Mouse (Mus musculus) CH12.LX (cell line): ENCODE results near the gene Natd1. TPM values are rescaled to one million over a fixed set of nuclear protein-coding genes. Genes with fewer than 3 reads are reported as not detected.
A peak's percentile ranks its signal among the peaks of the same experiment; 100 is the strongest.

Source experiments
- DNase-seq: peaks from one replicate; pipeline ENCODE4 v3.0.0-alpha.2; 2013; ENCODE audit errors: extremely low read depth
- H3K27ac ChIP-seq: 2 replicates; pipeline ENCODE4 v1.5.1; 2012; ENCODE audit warnings: low read depth, mild to moderate bottlenecking, control low read depth, moderate library complexity; ENCODE audit not compliant: insufficient read depth
- H3K27me3 ChIP-seq: replicated peaks from 2 replicates; pipeline ENCODE3; 2012; ENCODE audit warnings: inconsistent platforms
- H3K36me3 ChIP-seq, 2 experiments: replicated peaks in 1 of 2; 2 replicates each; pipeline versions ENCODE3 to v1.6.1; 2012; ENCODE audit warnings: inconsistent platforms in 1 of 2, low read length in 1 of 2, mild to moderate bottlenecking in 1 of 2, mixed read lengths in 1 of 2, moderate library complexity in 1 of 2; ENCODE audit not compliant: control insufficient read depth in 1 of 2, insufficient read depth in 1 of 2
- H3K4me1 ChIP-seq, 2 experiments: 2 replicates each; pipeline ENCODE4 v1.6.1; 2012; ENCODE audit warnings: inconsistent platforms in 1 of 2, moderate library complexity in 1 of 2; ENCODE audit not compliant: insufficient read depth in 2 of 2, control insufficient read depth in 1 of 2
- H3K4me2 ChIP-seq: 2 replicates; pipeline ENCODE4 v1.6.1; 2012; ENCODE audit warnings: low read depth, mild to moderate bottlenecking, control low read depth; ENCODE audit not compliant: poor library complexity, insufficient read depth, severe bottlenecking
- H3K4me3 ChIP-seq, 3 experiments: fragments of 150-350 bp in 1 of 3; sonication (generic) in 1 of 3; replicated peaks in 1 of 3; 2 replicates each; pipeline versions ENCODE3 to v1.5.1; 2011 to 2012; ENCODE audit warnings: low read depth in 2 of 3, low read length in 2 of 3, mild to moderate bottlenecking in 2 of 3, moderate library complexity in 2 of 3, control low read depth in 1 of 3, improper control_type of control experiment in 1 of 3, inconsistent platforms in 1 of 3, mixed read lengths in 1 of 3; ENCODE audit not compliant: poor library complexity in 1 of 3
- H3K79me2 ChIP-seq: replicated peaks from 2 replicates; pipeline ENCODE4 v1.6.1; 2012; ENCODE audit warnings: mild to moderate bottlenecking, moderate library complexity; ENCODE audit not compliant: control insufficient read depth, poor library complexity, insufficient read depth, severe bottlenecking; ENCODE audit errors: extremely low read depth
- H3K9ac ChIP-seq: 2 replicates; pipeline ENCODE4 v1.6.1; 2012; ENCODE audit warnings: low read depth, mild to moderate bottlenecking, control low read depth, moderate library complexity; ENCODE audit not compliant: insufficient read depth
- H3K9me3 ChIP-seq: replicated peaks from 2 replicates; pipeline ENCODE3; 2012; ENCODE audit warnings: low read length, inconsistent platforms, mixed read lengths
- BHLHE40 ChIP-seq: IDR thresholded peaks from 2 replicates; pipeline ENCODE4 v1.6.1; 2011; ENCODE audit warnings: mild to moderate bottlenecking, low read depth, low read length, improper control_type of control experiment
- CHD2 ChIP-seq: IDR thresholded peaks from 2 replicates; pipeline ENCODE4 v1.6.1; 2011; ENCODE audit warnings: low read length, improper control_type of control experiment
- ELF1 ChIP-seq: IDR thresholded peaks from 2 replicates; pipeline ENCODE4 v1.6.1; 2014; ENCODE audit warnings: low read depth, mild to moderate bottlenecking, inconsistent platforms, low read length, improper control_type of control experiment
- ETS1 ChIP-seq: conservative IDR thresholded peaks from 2 replicates; pipeline ENCODE4 v1.6.1; 2012; ENCODE audit warnings: low read depth, mild to moderate bottlenecking, inconsistent platforms, low read length, improper control_type of control experiment, moderate library complexity
- IRF4 ChIP-seq: IDR thresholded peaks from 2 replicates; pipeline ENCODE4 v1.6.1; 2014; ENCODE audit warnings: low read depth, mild to moderate bottlenecking, inconsistent platforms, low read length, improper control_type of control experiment
- KAT2A ChIP-seq: IDR thresholded peaks from 2 replicates; pipeline ENCODE4 v1.6.1; 2012; ENCODE audit warnings: low read length, improper control_type of control experiment, inconsistent platforms; ENCODE audit not compliant: insufficient replicate concordance
- MAFK ChIP-seq: IDR thresholded peaks from 2 replicates; pipeline ENCODE4 v1.6.1; 2011; ENCODE audit warnings: low read length, improper control_type of control experiment; ENCODE audit not compliant: insufficient replicate concordance
- MAZ ChIP-seq: IDR thresholded peaks from 2 replicates; pipeline ENCODE4 v1.6.1; 2012; ENCODE audit warnings: low read depth, mild to moderate bottlenecking, inconsistent platforms, low read length, improper control_type of control experiment, moderate library complexity
- MEF2A ChIP-seq: IDR thresholded peaks from 2 replicates; pipeline ENCODE4 v1.6.1; 2014; ENCODE audit warnings: low read depth, mild to moderate bottlenecking, inconsistent platforms, low read length, improper control_type of control experiment, borderline replicate concordance
- MXI1 ChIP-seq: IDR thresholded peaks from 2 replicates; pipeline ENCODE4 v1.6.1; 2011; ENCODE audit warnings: mild to moderate bottlenecking, low read depth, low read length, improper control_type of control experiment
- MYC ChIP-seq: IDR thresholded peaks from 2 replicates; pipeline ENCODE4 v1.6.1; 2011; ENCODE audit warnings: low read depth, mild to moderate bottlenecking, improper control_type of control experiment, low read length
- PAX5 ChIP-seq: IDR thresholded peaks from 2 replicates; pipeline ENCODE4 v1.6.1; 2012; ENCODE audit warnings: low read length, inconsistent platforms, mixed read lengths
- SIN3A ChIP-seq: IDR thresholded peaks from 2 replicates; pipeline ENCODE4 v1.6.1; 2012; ENCODE audit warnings: low read length, improper control_type of control experiment, inconsistent platforms
- SMC3 ChIP-seq: IDR thresholded peaks from 2 replicates; pipeline ENCODE4 v1.6.1; 2011; ENCODE audit warnings: low read depth, low read length, improper control_type of control experiment
- UBTF ChIP-seq: IDR thresholded peaks from 2 replicates; pipeline ENCODE4 v1.6.1; 2012; ENCODE audit warnings: low read depth, mild to moderate bottlenecking, inconsistent platforms, low read length, improper control_type of control experiment, moderate library complexity
- ZC3H11A ChIP-seq: IDR thresholded peaks from 2 replicates; pipeline ENCODE4 v1.6.1; 2012; ENCODE audit warnings: low read depth, mild to moderate bottlenecking, inconsistent platforms, low read length, improper control_type of control experiment
- ZNF384 ChIP-seq: IDR thresholded peaks from 2 replicates; pipeline ENCODE4 v1.6.1; 2012; ENCODE audit warnings: low read depth, low read length, improper control_type of control experiment, inconsistent platforms
- dilution Hi-C: fragments of 300-500 bp; cut with MboI; formaldehyde crosslinking; loops from 2 replicates; pipeline ENCODE4 v1.14.3; 2020; ENCODE audit warnings: low sequenced_read_pairs; ENCODE audit not compliant: extremely low pct_unique_long_range_greater_than_20kb, extremely low pct_ligation_motif_present
- in situ Hi-C: fragments of 300-500 bp; cut with MboI; formaldehyde crosslinking; loops from 3 replicates; pipeline ENCODE4 v1.14.3; 2019; ENCODE audit warnings: low sequenced_read_pairs, low pct_ligation_motif_present, low pct_unique_long_range_greater_than_20kb, mixed read lengths
- polyA plus RNA-seq: library from polyadenylated mRNA; unstranded; fragments of >175 nt; gene quantifications from 2 replicates; pipeline ENCODE4 v1.2.1, GENCODE M21; 2012; ENCODE audit warnings: low read depth; ENCODE audit not compliant: insufficient read length
- total RNA-seq, 2 experiments: library from RNA; depleted of rRNA; stranded (reverse); fragments of 300-350 nt in 1 of 2; fragments of >200 nt in 1 of 2; gene quantifications; 2 replicates each; pipeline ENCODE4 v1.2.3; 2012 to 2014

Gene Natd1
- total and polyA plus RNA-seq, 3 experiments, result 2.1 to 5.2 (median 5.0) TPM

DNA sequence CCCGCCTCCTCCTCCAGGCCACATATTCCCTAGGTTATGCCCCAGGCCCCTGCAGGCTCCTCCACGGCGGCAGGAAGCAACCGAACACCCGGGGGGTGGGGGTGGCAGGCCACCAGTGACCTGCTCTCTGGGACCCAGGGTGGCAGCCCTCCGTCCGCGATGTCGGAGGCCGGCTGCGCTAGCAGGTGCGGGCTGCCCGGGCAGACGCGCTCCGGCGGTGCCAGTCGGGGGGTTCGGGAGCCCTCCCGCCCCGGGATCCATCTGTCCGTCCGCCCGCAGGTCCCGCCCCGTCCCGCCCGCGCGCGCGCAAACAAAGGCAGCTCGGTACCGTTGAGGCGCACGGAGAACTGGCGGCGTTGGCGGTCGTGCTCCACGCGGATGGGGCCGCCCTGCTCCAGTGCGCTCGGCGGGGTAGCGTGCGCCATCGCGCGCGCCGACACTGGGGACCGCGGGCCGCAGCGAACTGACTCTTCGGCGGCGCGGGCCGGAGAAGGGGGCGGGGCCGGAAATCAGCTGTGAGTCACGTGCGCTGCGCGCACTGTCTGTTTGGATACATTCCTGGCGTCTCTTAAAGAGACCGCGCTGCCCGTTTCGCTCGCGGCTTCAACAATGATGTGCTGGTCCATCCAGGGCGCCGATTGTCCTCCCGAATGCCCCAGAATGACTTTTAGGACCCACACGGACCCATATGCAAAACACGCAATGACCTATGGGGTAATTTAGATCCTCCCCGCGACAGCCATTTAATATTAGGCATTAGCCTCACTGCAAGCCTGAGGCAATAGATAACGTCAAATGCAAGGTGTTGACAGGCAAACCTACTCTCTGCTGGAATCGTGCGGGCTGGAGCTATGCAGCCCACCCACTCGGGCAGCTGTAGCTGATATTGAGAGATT, 1.0 kb downstream of the Natd1 start (continued):
- TF ChIP-seq ZC3H11A, result no peak
- no peak for TF ChIP-seq PAX5
- TF ChIP-seq SMC3, result no peak
- TF ChIP-seq MYC, result peak; percentile 66; the same call in 1 of the 2 replicates
- TF ChIP-seq UBTF, result no peak
- TF ChIP-seq CHD2, result no peak
- peak; percentile 88 for TF ChIP-seq ETS1
- TF ChIP-seq KAT2A, result peak; percentile 65; the same call in 1 of the 2 replicates

- H3K27ac ChIP-seq, result no peak overlapping the region
- TF ChIP-seq IRF4 (peak; percentile 38), ETS1 (peak; percentile 79), ELF1 (peak; percentile 54), BHLHE40 (peak; percentile 52), MAZ (no peak), ZNF384 (no peak), MXI1 (peak; percentile 50; the same call in 1 of the 2 replicates), SIN3A (peak; percentile 93), MEF2A (no peak), MYC (no peak), MAFK (no peak)
- TF ChIP-seq, all 38 proteins: peak for 6
- Histone ChIP-seq H3K27me3 (no peaks in the 10 kb centered on the region), H3K79me2 (no peaks in the 10 kb centered on the region), H3K36me3 (peaks cover 0 to 4% of the 10 kb centered on the region in 2 experiments), H3K9ac (peak overlapping the region; percentile 62; the same call in 1 of the 2 replicates), H3K4me2 (peak overlapping the region; percentile 83), H3K9me3 (no peaks in the 10 kb centered on the region), H3K4me1 (peaks cover 7 to 28% of the 10 kb centered on the region in 2 experiments), H3K4me3 (peak overlapping the region; percentile 69 to 86 (median 74))
- in situ Hi-C loops (no loop called here), dilution Hi-C loops (no loop called here)
- DNase-seq, result peak; percentile 59
Observed at GRCm38 (mm10) chr11:60912525-60912973, 2.0 kb downstream of the Natd1 start.
